Mouse (Mus musculus): ENCODE measurements at regions not wholly inside any gene's neighbourhood (a gene's known extent, or its start where the extent isn't known, plus 50 kb on each side); places are given as distances from the start of the nearest gene placed in this dataset.

DNA sequence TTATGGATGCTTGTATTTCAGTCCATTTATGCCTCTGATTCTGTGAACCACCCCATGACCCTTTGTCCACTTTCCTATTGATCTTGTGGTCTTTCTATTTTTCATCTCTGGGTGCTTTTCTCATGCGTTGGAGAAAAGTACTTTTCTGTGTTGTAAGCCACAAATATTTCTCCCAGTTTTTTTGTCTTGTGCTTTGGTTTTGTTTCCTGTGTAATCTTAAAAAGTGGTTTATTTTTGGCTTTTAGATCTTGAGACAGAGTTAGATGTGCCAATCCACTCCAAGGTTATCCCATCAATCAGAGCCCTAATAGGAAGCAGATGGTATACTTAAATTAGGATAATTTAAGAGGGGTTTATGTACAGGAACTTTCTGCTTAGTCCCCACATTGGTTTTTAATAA is 50.0 kb upstream of the Slc22a23 start:
- DNase-seq (ENCODE audit: low read depth, low spot score): no peak

All from retina, postnatal 7 days (tissue).